13 mouse cellular contexts compared by ENCODE assay signal in genomic region chr2:11390667-11391334, GRCm38 (mm10).
DNase-seq lines count a peak whose midpoint lies in the region; ATAC-seq and TF ChIP-seq lines count a peak whose summit lies in the region.
"Had no signal": no experiment of that assay in that cellular context is flagged by ENCODE, and none has a peak within 500 bp of the region (broad histone marks: within the 10 kb centered on the region; RNA-seq: fewer than 3 reads in every experiment).

No protein-coding gene starts in this region.

- H3K79me2 ChIP-seq in CH12.LX (replicated peaks; ENCODE audit: control insufficient read depth, extremely low read depth, insufficient read depth, poor library complexity, severe bottlenecking): no peaks in the 10 kb centered on the region

- H3K9ac ChIP-seq in hindbrain, embryonic 14.5 days: no peak overlapping the region
- no peak overlapping the region for H3K9ac ChIP-seq in CH12.LX (ENCODE audit: insufficient read depth, low read depth)

- no peak overlapping the region for H3K4me3 ChIP-seq in hindbrain, embryonic 10.5 days
- no peak overlapping the region for H3K4me3 ChIP-seq in hindbrain, embryonic 14.5 days (replicated peaks; ENCODE audit: low read length)
- H3K4me3 ChIP-seq in CH12.LX (replicated peaks in 1 of 3; ENCODE audit: low read depth in 2 of 3, low read length in 2 of 3, poor library complexity in 1 of 3): no peak overlapping the region
- H3K4me3 ChIP-seq in embryonic facial prominence, embryonic 10.5 days: no peak overlapping the region
- H3K4me3 ChIP-seq: heart, adult 2 months had no signal

- dilution Hi-C loops in CH12.LX (cut with MboI; ENCODE audit: extremely low pct_ligation_motif_present, extremely low pct_unique_long_range_greater_than_20kb, low sequenced_read_pairs): no loop called here

- no peak for TF ChIP-seq CTCF in CH12.LX (conservative IDR thresholded peaks at IDR 0.05 in 1 of 2, IDR thresholded peaks at IDR 0.05 in 1 of 2; ENCODE audit: low read depth in 2 of 2, low read length in 2 of 2)

- H3K4me2 ChIP-seq in hindbrain, embryonic 14.5 days (replicated peaks): no peak overlapping the region
- peak overlapping the region; percentile 14; the same call in 1 of the 2 replicates for H3K4me2 ChIP-seq in CH12.LX (ENCODE audit: insufficient read depth, low read depth, poor library complexity, severe bottlenecking)

- in situ Hi-C loops in CH12.LX (cut with MboI; ENCODE audit: low pct_ligation_motif_present, low pct_unique_long_range_greater_than_20kb, low sequenced_read_pairs): no loop called here

- no peak for ATAC-seq in hindbrain, embryonic 14.5 days (ENCODE audit: low FRiP score)
- peak; percentile 68 for ATAC-seq in megakaryocyte progenitor cell, adult 5-6 weeks (replicated peaks; ENCODE audit: poor library complexity)

- H3K9me3 ChIP-seq in hindbrain, embryonic 10.5 days: no peaks in the 10 kb centered on the region
- H3K9me3 ChIP-seq in hindbrain, embryonic 14.5 days (ENCODE audit: control insufficient read depth, low read length): no peaks in the 10 kb centered on the region
- no peaks in the 10 kb centered on the region for H3K9me3 ChIP-seq in CH12.LX (replicated peaks; ENCODE audit: low read length)
- no peaks in the 10 kb centered on the region for H3K9me3 ChIP-seq in embryonic facial prominence, embryonic 10.5 days

- TF ChIP-seq EP300 in CH12.LX (IDR thresholded peaks at IDR 0.05; ENCODE audit: low read length): no peak

- H3K4me1 ChIP-seq in hindbrain, embryonic 10.5 days (replicated peaks): peaks cover 23% of the 10 kb centered on the region
- H3K4me1 ChIP-seq in hindbrain, embryonic 14.5 days (replicated peaks; ENCODE audit: control insufficient read depth, insufficient read depth, low read length): no peaks in the 10 kb centered on the region
- peaks cover 5 to 27% of the 10 kb centered on the region in 2 experiments; a peak in 3 of 4 replicates for H3K4me1 ChIP-seq in CH12.LX (ENCODE audit: control insufficient read depth in 1 of 2, insufficient read depth in 2 of 2)
- peaks cover 8% of the 10 kb centered on the region for H3K4me1 ChIP-seq in embryonic facial prominence, embryonic 10.5 days

- TF ChIP-seq RAD21 in CH12.LX (IDR thresholded peaks at IDR 0.05; ENCODE audit: low read depth, low read length): no peak

- no peak for DNase-seq in hindbrain, embryonic 10.5 days (ENCODE audit: low spot score)
- no peak for DNase-seq in hindbrain, embryonic 14.5 days (ENCODE audit: low spot score)
- no peak for DNase-seq in CH12.LX (ENCODE audit: extremely low read depth)
- no peak for DNase-seq in embryonic facial prominence, embryonic 10.5 days (ENCODE audit: low spot score)
- DNase-seq in embryo, embryonic 9.5 days (ENCODE audit: extremely low spot score): no peak
- DNase-seq in testis, postnatal 14 days (ENCODE audit: low spot score): no peak
- no peak for DNase-seq in thymus, adult 18-20 months
- DNase-seq: adrenal gland, postnatal 25 days; cerebellum, postnatal 14 days; heart, adult 2 months; thymus, postnatal 14 days had no signal

- 62% methylated on average over 6 of the region's 6 CpGs for WGBS in hindbrain, embryonic 10.5 days
- WGBS in hindbrain, embryonic 14.5 days: 54% methylated on average over 6 of the region's 6 CpGs
- 75% methylated on average over 6 of the region's 6 CpGs for WGBS in embryonic facial prominence, embryonic 10.5 days

- peak overlapping the region; percentile 88 for H3K27ac ChIP-seq in hindbrain, embryonic 10.5 days
- no peak overlapping the region for H3K27ac ChIP-seq in hindbrain, embryonic 14.5 days
- no peak overlapping the region for H3K27ac ChIP-seq in CH12.LX (ENCODE audit: insufficient read depth, low read depth)
- peak overlapping the region; percentile 30; the same call in 1 of the 2 replicates for H3K27ac ChIP-seq in embryonic facial prominence, embryonic 10.5 days (replicated peaks)
- H3K27ac ChIP-seq: heart, adult 2 months; macrophage had no signal

- no peaks in the 10 kb centered on the region for H3K36me3 ChIP-seq in hindbrain, embryonic 10.5 days
- H3K36me3 ChIP-seq in hindbrain, embryonic 14.5 days (replicated peaks; ENCODE audit: control insufficient read depth, insufficient read depth): no peaks in the 10 kb centered on the region
- no peaks in the 10 kb centered on the region for H3K36me3 ChIP-seq in CH12.LX (replicated peaks in 1 of 2; ENCODE audit: control insufficient read depth in 1 of 2, insufficient read depth in 1 of 2, low read length in 1 of 2)
- no peaks in the 10 kb centered on the region for H3K36me3 ChIP-seq in embryonic facial prominence, embryonic 10.5 days (replicated peaks)

- no peak for TF ChIP-seq POLR2A in CH12.LX (IDR thresholded peaks at IDR 0.05; ENCODE audit: low read depth, low read length)

- H3K27me3 ChIP-seq in hindbrain, embryonic 10.5 days (ENCODE audit: insufficient read depth, poor library complexity, severe bottlenecking): no peaks in the 10 kb centered on the region
- H3K27me3 ChIP-seq in hindbrain, embryonic 14.5 days (ENCODE audit: control insufficient read depth, insufficient read depth, low read length): no peaks in the 10 kb centered on the region
- no peaks in the 10 kb centered on the region for H3K27me3 ChIP-seq in CH12.LX (replicated peaks)
- H3K27me3 ChIP-seq in embryonic facial prominence, embryonic 10.5 days (replicated peaks; ENCODE audit: low read depth, poor library complexity, severe bottlenecking): no peaks in the 10 kb centered on the region

TF ChIP-seq in CH12.LX, 34 proteins besides CTCF, POLR2A, EP300 and RAD21:
- TF ChIP-seq ELF1 (IDR thresholded peaks at IDR 0.05; ENCODE audit: low read depth, low read length) (no peak), KAT2A (IDR thresholded peaks at IDR 0.05; ENCODE audit: insufficient replicate concordance, low read length) (no peak), HCFC1 (IDR thresholded peaks at IDR 0.05; ENCODE audit: low read depth, low read length) (no peak), MAX (IDR thresholded peaks at IDR 0.05; ENCODE audit: low read length) (0 out of 2 replicates have a peak, but pooled peaks have one; percentile 14), UBTF (IDR thresholded peaks at IDR 0.05; ENCODE audit: low read depth, low read length) (no peak), IRF4 (IDR thresholded peaks at IDR 0.05; ENCODE audit: low read depth, low read length) (0 out of 2 replicates have a peak, but pooled peaks have one; percentile 9), PAX5 (IDR thresholded peaks at IDR 0.05; ENCODE audit: low read length) (no peak), MAZ (IDR thresholded peaks at IDR 0.05; ENCODE audit: low read depth, low read length) (no peak), ETS1 (conservative IDR thresholded peaks at IDR 0.05; ENCODE audit: low read depth, low read length) (peak; percentile 37; the same call in 1 of the 2 replicates), JUN (IDR thresholded peaks at IDR 0.05; ENCODE audit: insufficient read depth, low read depth, low read length) (no peak)

Comparison
In these comparisons a context has a peak if more than half of its experiments do, and no peak if none do; other contexts are left out.
1. H3K27ac ChIP-seq: peak in hindbrain, embryonic 10.5 days (single experiment) and embryonic facial prominence, embryonic 10.5 days (single experiment); none in hindbrain, embryonic 14.5 days (single experiment) and CH12.LX (single experiment).